Mouse (Mus musculus) hindbrain, embryonic 12.5 days (tissue): ENCODE results near the gene Sorbs2. TPM values are rescaled to one million over a fixed set of nuclear protein-coding genes. Genes with fewer than 3 reads are reported as not detected.

Experiments
- ATAC-seq: fragments of 200-750 bp; cut with Nextera tagmentation; 2 replicates; pipeline ENCODE4 v1.8.0; 2017; ENCODE audit warnings: moderate TSS enrichment; ENCODE audit not compliant: low FRiP score
- H3K27ac ChIP-seq: fragments of 300-500 bp; sonication (generic); 2 replicates; pipeline ENCODE4 v1.5.1; 2016; ENCODE audit warnings: mild to moderate bottlenecking
- H3K27me3 ChIP-seq: fragments of 300-500 bp; sonication (generic); 2 replicates; pipeline ENCODE4 v1.6.1; 2016; ENCODE audit warnings: mild to moderate bottlenecking
- H3K36me3 ChIP-seq: fragments of 300-500 bp; sonication (generic); 2 replicates; pipeline ENCODE4 v1.6.1; 2016; ENCODE audit warnings: mild to moderate bottlenecking
- H3K4me1 ChIP-seq: fragments of 300-500 bp; sonication (generic); 2 replicates; pipeline ENCODE4 v1.6.1; 2016
- H3K4me2 ChIP-seq: fragments of 300-500 bp; sonication (generic); replicated peaks from 2 replicates; pipeline ENCODE4 v1.6.1; 2016; ENCODE audit warnings: mild to moderate bottlenecking
- H3K4me3 ChIP-seq: fragments of 300-500 bp; sonication (generic); 2 replicates; pipeline ENCODE4 v1.5.1; 2016; ENCODE audit warnings: mild to moderate bottlenecking
- H3K9ac ChIP-seq: fragments of 300-500 bp; sonication (generic); 2 replicates; pipeline ENCODE4 v1.6.1; 2016; ENCODE audit warnings: mild to moderate bottlenecking, moderate library complexity
- H3K9me3 ChIP-seq: fragments of 300-500 bp; sonication (generic); replicated peaks from 2 replicates; pipeline ENCODE4 v1.6.1; 2016; ENCODE audit warnings: mild to moderate bottlenecking
- WGBS: fragments of 180-500 bp; shearing (Covaris S2); methylation state at CpG from one replicate; pipeline ENCODE4 v1.1.7; 2016; 5-methylcytosine and 5-hydroxymethylcytosine counted together
- polyA plus RNA-seq: library from polyadenylated mRNA; unstranded; fragments of >200 nt; fragmentation: Nextera tagmentation; extraction: Ambion mirVana; gene quantifications from 2 replicates; pipeline ENCODE4 v1.2.1, GENCODE M21; 2016

The Sorbs2 gene
- polyA plus RNA-seq, 1 experiment from 2014 or later = 81.7 TPM

- no peaks in the 10 kb centered on the region for H3K9me3 ChIP-seq
- no peak for ATAC-seq
- H3K27ac ChIP-seq = no peak overlapping the region
- H3K4me1 ChIP-seq = no peaks in the 10 kb centered on the region
- H3K4me2 ChIP-seq = no peak overlapping the region
- no peak overlapping the region for H3K4me3 ChIP-seq
- H3K27me3 ChIP-seq = no peaks in the 10 kb centered on the region
- H3K36me3 ChIP-seq = peaks cover 20% of the 10 kb centered on the region
- 69% methylated on average over 4 of the region's 4 CpGs for WGBS
- no peak overlapping the region for H3K9ac ChIP-seq
These were observed 273.0 kb downstream of the Sorbs2 start for GRCm38 (mm10) chr8:45780585-45780984.

GRCm38 (mm10) chr8:45788610-45789009, 281.0 kb downstream of the Sorbs2 start:
- H3K36me3 ChIP-seq = peaks cover 22% of the 10 kb centered on the region
- ATAC-seq = no peak
- no peaks in the 10 kb centered on the region for H3K4me1 ChIP-seq
- H3K9me3 ChIP-seq = no peaks in the 10 kb centered on the region
- 89% methylated on average over 3 of the region's 3 CpGs for whole genome bisulfite sequencing
- no peak overlapping the region for H3K9ac ChIP-seq
- no peak overlapping the region for H3K4me2 ChIP-seq
- no peak overlapping the region for H3K4me3 ChIP-seq
- H3K27ac ChIP-seq = no peak overlapping the region
- no peaks in the 10 kb centered on the region for H3K27me3 ChIP-seq

GRCm38 (mm10) chr8:45794847-45795246, 287.3 kb downstream of the Sorbs2 start:
- Histone ChIP-seq H3K27me3 (no peaks in the 10 kb centered on the region), H3K4me3 (no peak overlapping the region), H3K36me3 (peaks cover 49% of the 10 kb centered on the region), H3K4me2 (no peak overlapping the region), H3K4me1 (no peaks in the 10 kb centered on the region), H3K9me3 (no peaks in the 10 kb centered on the region), H3K9ac (no peak overlapping the region), H3K27ac (no peak overlapping the region)
- WGBS = 82% methylated on average over 14 of the region's 14 CpGs
- no peak for ATAC-seq

GRCm38 (mm10) chr8:45796331-45796740, 288.7 kb downstream of the Sorbs2 start:
- Histone ChIP-seq H3K4me3 (no peak overlapping the region), H3K27ac (no peak overlapping the region), H3K4me1 (no peaks in the 10 kb centered on the region), H3K36me3 (peaks cover 51% of the 10 kb centered on the region), H3K27me3 (no peaks in the 10 kb centered on the region), H3K9me3 (no peaks in the 10 kb centered on the region), H3K9ac (no peak overlapping the region), H3K4me2 (no peak overlapping the region)
- ATAC-seq = 0 out of 2 replicates have a peak, but pooled peaks have one; percentile 46
- 64% methylated on average over 11 of the region's 11 CpGs for WGBS

- no peak overlapping the region for H3K9ac ChIP-seq
- H3K4me1 ChIP-seq = no peaks in the 10 kb centered on the region
- no peak overlapping the region for H3K4me2 ChIP-seq
- H3K9me3 ChIP-seq = no peaks in the 10 kb centered on the region
- no peaks in the 10 kb centered on the region for H3K27me3 ChIP-seq
- no peak overlapping the region for H3K4me3 ChIP-seq
- 88% methylated on average over 4 of the region's 4 CpGs for WGBS
- ATAC-seq = no peak
- H3K27ac ChIP-seq = no peak overlapping the region
- H3K36me3 ChIP-seq = peaks cover 40% of the 10 kb centered on the region
These were observed 291.9 kb downstream of the Sorbs2 start for GRCm38 (mm10) chr8:45799517-45799916.

GRCm38 (mm10) chr8:45808597-45808996, 301.0 kb downstream of the Sorbs2 start:
- H3K4me3 ChIP-seq = no peak overlapping the region
- H3K9ac ChIP-seq = no peak overlapping the region
- peaks cover 52% of the 10 kb centered on the region for H3K36me3 ChIP-seq
- no peak overlapping the region for H3K27ac ChIP-seq
- WGBS = 94% methylated on average over 6 of the region's 6 CpGs
- no peaks in the 10 kb centered on the region for H3K27me3 ChIP-seq
- H3K4me1 ChIP-seq = no peaks in the 10 kb centered on the region
- no peaks in the 10 kb centered on the region for H3K9me3 ChIP-seq
- ATAC-seq = no peak
- no peak overlapping the region for H3K4me2 ChIP-seq

GRCm38 (mm10) chr8:45816765-45817426, 309.3 kb downstream of the Sorbs2 start:
- Histone ChIP-seq H3K27me3 (no peaks in the 10 kb centered on the region), H3K36me3 (peaks cover 21% of the 10 kb centered on the region; the same call in 1 of the 2 replicates), H3K4me2 (no peak overlapping the region), H3K9me3 (no peaks in the 10 kb centered on the region), H3K4me1 (no peaks in the 10 kb centered on the region), H3K4me3 (no peak overlapping the region), H3K9ac (no peak overlapping the region), H3K27ac (no peak overlapping the region)
- no peak for ATAC-seq
- WGBS = 24% methylated on average over 7 of the region's 7 CpGs

GRCm38 (mm10) chr8:45821650-45822049, 314.1 kb downstream of the Sorbs2 start:
- Histone ChIP-seq H3K36me3 (0 out of 2 replicates have a peak, but pooled peaks cover 9% of the 10 kb centered on the region), H3K27me3 (no peaks in the 10 kb centered on the region), H3K4me3 (no peak overlapping the region), H3K4me2 (no peak overlapping the region), H3K9ac (no peak overlapping the region), H3K27ac (no peak overlapping the region), H3K4me1 (no peaks in the 10 kb centered on the region), H3K9me3 (no peaks in the 10 kb centered on the region)
- WGBS = 90% methylated on average over 5 of the region's 5 CpGs
- no peak for ATAC-seq

GRCm38 (mm10) chr8:45829985-45830548, 322.5 kb downstream of the Sorbs2 start:
- H3K4me3 ChIP-seq = no peak overlapping the region
- ATAC-seq = no peak
- H3K27ac ChIP-seq = no peak overlapping the region
- H3K27me3 ChIP-seq = no peaks in the 10 kb centered on the region
- WGBS = 93% methylated on average over 2 of the region's 2 CpGs
- no peaks in the 10 kb centered on the region for H3K9me3 ChIP-seq
- no peak overlapping the region for H3K9ac ChIP-seq
- H3K4me1 ChIP-seq = no peaks in the 10 kb centered on the region
- no peak overlapping the region for H3K4me2 ChIP-seq
- H3K36me3 ChIP-seq = 0 out of 2 replicates have a peak, but pooled peaks cover 3% of the 10 kb centered on the region

- 76% methylated on average over 2 of the region's 2 CpGs for WGBS
- Histone ChIP-seq H3K36me3 (no peaks in the 10 kb centered on the region), H3K4me3 (no peak overlapping the region), H3K4me1 (no peaks in the 10 kb centered on the region), H3K27ac (no peak overlapping the region), H3K9me3 (no peaks in the 10 kb centered on the region), H3K27me3 (no peaks in the 10 kb centered on the region), H3K9ac (no peak overlapping the region), H3K4me2 (no peak overlapping the region)
- ATAC-seq = no peak
These were observed 326.3 kb downstream of the Sorbs2 start for GRCm38 (mm10) chr8:45833896-45834295.

- Histone ChIP-seq H3K4me2 (no peak overlapping the region), H3K27me3 (no peaks in the 10 kb centered on the region), H3K36me3 (no peaks in the 10 kb centered on the region), H3K9me3 (no peaks in the 10 kb centered on the region), H3K9ac (no peak overlapping the region), H3K4me3 (no peak overlapping the region), H3K27ac (peak overlapping the region; percentile 55), H3K4me1 (peaks cover 16% of the 10 kb centered on the region)
- ATAC-seq = peak; percentile 51
- WGBS = 45% methylated on average over 5 of the region's 5 CpGs
These were observed 335.7 kb downstream of the Sorbs2 start for GRCm38 (mm10) chr8:45843306-45843705.

GRCm38 (mm10) chr8:45844097-45844885, 336.7 kb downstream of the Sorbs2 start:
- ATAC-seq = peak; percentile 68
- 66% methylated on average over 6 of the region's 6 CpGs for WGBS

More at GRCm38 (mm10) chr8:45844097-45844885, 336.7 kb downstream of the Sorbs2 start:
- no peaks in the 10 kb centered on the region for H3K9me3 ChIP-seq
- H3K4me3 ChIP-seq = no peak overlapping the region
- H3K36me3 ChIP-seq = no peaks in the 10 kb centered on the region
- peak overlapping the region; percentile 55; the same call in 1 of the 2 replicates for H3K27ac ChIP-seq
- no peak overlapping the region for H3K9ac ChIP-seq
- H3K4me1 ChIP-seq = peaks cover 16% of the 10 kb centered on the region
- no peaks in the 10 kb centered on the region for H3K27me3 ChIP-seq
- H3K4me2 ChIP-seq = no peak overlapping the region
